Mouse (Mus musculus) 3T3-L1 (cell line): Measurements from ENCODE around the gene Cog2.

Experiments
- DNase-seq: peaks from one replicate; pipeline ENCODE4 v3.0.0-alpha.2; 2015; ENCODE audit warnings: low read depth, low spot score

Gene Cog2

DNA sequence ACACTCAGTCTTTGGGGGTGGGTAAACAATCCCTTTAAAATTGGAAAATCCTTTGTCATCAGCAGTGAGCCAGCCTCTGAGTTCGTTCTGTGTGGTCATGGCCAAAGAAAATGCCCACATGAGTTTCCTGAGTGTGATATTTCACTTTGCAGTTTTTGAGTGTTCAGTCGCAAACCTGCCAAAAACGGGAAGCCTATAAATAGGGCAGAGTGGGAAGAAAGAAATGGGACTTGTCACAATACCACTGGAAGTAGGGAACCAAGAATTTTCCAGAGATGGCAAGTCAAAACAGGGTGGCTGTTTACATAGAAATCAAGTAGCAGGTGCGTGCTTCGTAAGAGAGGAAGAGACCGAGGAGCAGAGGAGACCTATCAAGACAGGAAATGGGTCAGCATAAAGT lies 4.0 kb upstream of the Cog2 start:
- DNase-seq = no peak

DNA sequence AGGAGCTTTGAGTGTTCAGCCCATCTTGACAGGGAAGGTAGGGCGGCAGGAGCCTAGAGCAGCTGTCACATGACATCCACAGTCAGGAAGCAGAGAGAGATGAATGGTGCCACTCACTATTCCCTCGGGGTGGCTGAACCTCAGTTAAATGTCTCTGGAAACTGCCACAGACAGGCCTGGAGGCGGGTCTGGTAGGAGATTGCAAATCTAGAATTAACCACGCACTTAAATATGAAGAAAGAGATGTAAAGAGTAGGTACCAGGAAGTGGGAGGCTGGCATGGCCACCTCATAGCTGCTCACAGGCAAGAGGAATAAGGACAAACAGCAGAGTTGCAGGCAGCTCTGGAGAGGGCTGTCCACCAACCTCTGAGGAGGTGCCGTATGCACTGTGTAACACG lies 3.4 kb upstream of the Cog2 start:
- DNase-seq = no peak

GRCm38 (mm10) chr8:124521946-124522345 lies 1.4 kb downstream of the Cog2 start:
- DNase-seq = no peak

- DNase-seq = no peak
Observed at GRCm38 (mm10) chr8:124526261-124526660, 5.7 kb downstream of the Cog2 start.

GRCm38 (mm10) chr8:124530076-124530475 lies 9.5 kb downstream of the Cog2 start:
- no peak for DNase-seq

- DNase-seq = no peak
Observed at GRCm38 (mm10) chr8:124530556-124530955, 10.0 kb downstream of the Cog2 start.

DNA sequence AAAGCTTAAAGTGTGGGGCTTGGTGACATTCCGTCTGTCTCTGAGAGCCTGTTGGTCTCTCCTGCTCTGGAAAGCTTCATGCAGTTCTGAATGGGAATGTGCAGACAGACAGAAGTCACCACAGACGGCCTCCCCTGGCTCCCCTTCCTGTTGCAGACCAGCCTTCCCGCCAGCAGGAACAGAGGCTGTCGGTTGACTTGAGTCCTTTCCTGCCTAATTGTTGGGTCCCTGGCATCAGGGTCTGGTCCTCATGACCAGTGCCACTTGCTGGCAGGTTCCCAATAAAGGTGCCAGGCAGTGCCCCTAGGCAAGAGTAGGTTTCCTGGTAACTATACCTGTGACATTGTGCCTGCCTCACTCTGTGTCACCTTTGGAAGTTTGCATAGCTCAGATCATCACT lies 10.4 kb downstream of the Cog2 start:
- no peak for DNase-seq

DNA sequence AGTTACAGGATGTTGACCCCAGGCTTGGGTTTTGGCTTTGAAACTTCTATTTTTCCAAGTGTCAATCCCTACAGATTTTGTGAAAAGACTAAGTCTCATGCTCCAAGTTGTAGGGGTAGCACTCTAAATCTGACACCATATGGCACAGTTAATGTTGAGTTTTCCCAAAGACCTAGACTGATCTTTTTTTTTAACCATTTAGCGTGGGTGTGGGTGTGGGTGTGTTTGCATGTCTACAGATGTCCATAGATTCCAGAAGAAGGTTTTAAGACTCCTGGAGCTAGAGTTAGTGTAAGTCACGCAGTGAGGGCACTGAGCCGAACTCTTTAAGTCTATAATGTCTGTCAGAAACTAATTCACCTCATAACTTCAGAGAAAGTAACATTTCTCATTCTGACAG lies 12.1 kb downstream of the Cog2 start:
- no peak for DNase-seq

DNA sequence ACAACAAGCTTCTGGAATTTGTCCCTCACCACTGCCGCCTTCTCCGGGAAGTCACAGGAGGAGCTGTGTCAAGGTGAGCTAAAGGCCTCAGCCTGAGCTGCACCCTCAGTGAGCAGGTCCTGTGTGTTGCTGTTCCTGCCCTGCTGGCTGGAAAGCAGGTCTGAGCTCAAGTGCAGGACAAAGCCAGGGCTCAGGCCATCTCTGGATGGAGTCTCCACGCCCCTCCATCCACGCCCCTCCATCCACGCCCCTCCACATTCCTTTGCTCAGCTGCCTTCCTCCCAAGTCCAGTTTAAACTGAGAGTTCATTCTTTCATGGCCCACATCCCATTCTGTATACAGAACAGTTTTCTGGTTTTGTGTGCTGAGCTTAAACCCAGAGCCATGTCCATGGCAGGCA lies 14.9 kb downstream of the Cog2 start:
- DNase-seq = no peak

DNA sequence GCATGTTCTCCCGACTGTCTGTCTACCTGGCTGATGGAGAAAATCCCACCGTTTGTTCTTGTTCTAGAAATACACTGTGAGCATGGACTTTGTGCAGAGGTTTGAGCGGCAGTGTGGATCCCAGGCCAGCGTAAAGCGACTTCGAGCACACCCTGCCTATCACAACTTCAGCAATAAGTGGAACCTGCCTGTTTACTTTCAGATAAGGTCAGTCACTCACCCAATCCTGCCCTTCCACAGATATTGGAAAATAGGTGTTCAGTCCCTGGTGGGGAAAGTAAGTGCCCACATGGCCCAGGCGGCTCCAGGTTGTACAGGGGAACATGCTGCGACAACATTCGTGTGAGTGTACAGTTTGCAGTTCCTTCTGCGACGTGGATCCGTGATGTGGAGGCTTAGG lies 20.3 kb downstream of the Cog2 start:
- DNase-seq = no peak

- no peak for DNase-seq
Observed at GRCm38 (mm10) chr8:124542001-124542400, 21.4 kb downstream of the Cog2 start.

DNA sequence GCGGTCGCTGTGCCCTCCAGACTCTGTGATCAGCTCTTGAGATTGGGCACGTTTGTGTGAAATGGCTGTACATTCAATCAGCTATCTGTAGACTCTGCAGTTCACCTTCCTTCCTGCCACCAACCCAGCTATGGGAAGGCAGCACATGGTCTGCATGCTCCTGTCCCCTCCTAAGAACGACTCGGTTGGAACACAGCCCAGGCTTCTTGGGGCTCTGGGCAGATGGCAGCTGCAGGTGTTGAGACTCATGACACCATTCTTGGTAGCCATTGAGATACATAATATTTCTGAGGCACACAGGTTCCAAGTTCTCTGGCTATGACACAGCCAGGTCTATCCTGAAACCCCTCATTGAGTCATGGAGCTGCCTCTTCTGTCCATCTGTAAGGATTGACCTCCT lies 22.7 kb downstream of the Cog2 start:
- no peak for DNase-seq

- DNase-seq = peak; percentile 11
Observed at GRCm38 (mm10) chr8:124546371-124546770, 25.8 kb downstream of the Cog2 start.

GRCm38 (mm10) chr8:124546815-124547214 lies 26.2 kb downstream of the Cog2 start:
- no peak for DNase-seq

GRCm38 (mm10) chr8:124547269-124547668 lies 26.7 kb downstream of the Cog2 start:
- no peak for DNase-seq

GRCm38 (mm10) chr8:124548187-124548586 lies 27.6 kb downstream of the Cog2 start:
- DNase-seq = peak; percentile 9

DNA sequence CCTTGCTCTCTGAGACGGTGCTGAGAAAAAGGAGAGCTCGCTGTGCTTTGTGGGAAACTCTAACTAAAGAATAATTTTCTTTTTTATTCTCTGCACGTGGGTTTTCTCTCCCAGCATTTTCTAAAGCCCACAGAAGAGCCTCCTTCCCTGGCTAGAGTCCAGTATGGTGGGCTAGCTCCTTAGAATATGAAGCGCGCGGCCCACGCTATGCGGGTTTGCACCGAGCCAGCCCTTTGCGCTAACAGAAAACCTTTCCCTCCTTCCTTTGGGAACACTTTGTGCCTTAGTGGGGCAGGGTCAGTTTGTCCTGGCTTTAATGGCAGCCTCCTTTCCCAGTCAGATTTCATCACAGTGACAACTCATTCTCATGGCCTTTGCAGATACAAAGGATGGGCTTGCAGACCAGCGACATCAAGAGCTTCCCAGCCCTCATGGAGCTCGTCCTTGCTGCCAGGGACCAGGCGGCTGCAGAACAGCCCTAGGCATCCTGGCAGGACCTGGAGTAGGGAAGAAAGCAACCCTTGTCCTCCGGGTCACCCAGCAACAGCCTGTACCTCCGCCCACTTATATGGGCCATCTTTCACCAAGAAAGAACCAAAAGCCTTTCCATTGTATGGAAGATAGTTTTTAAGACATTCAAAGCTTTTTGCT lies 30.6 kb downstream of the Cog2 start:
- no peak for DNase-seq

DNA sequence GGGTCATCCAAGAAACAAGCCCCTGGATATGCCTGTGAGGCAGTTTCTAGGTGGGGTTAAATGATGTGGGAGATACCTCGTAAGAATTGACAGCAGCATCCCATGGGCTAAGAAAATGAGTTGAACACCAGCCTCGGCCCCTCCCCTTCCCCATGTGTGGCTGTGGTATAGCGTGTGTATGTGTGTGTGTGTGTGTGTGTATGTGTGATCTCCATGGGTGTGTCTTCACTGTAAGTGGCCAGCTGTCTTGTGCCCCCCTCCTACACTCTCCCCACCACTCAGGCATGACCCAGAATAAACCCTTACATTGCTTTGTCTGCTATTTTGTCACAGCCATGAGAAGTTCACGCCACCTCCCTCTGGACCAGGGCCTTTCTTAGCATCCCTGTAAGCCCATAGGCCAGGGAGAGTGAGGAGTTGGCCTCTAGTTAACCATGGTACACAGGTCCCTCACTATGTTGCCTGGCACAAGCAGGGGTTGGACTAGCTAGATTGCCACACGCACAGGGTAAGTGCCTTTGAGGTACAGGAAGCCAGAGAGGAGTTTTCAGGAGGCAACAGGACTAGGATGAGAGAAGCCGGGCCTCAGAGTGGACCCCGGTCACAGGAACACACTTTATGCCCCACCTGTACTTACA lies 34.7 kb downstream of the Cog2 start:
- no peak for DNase-seq

DNA sequence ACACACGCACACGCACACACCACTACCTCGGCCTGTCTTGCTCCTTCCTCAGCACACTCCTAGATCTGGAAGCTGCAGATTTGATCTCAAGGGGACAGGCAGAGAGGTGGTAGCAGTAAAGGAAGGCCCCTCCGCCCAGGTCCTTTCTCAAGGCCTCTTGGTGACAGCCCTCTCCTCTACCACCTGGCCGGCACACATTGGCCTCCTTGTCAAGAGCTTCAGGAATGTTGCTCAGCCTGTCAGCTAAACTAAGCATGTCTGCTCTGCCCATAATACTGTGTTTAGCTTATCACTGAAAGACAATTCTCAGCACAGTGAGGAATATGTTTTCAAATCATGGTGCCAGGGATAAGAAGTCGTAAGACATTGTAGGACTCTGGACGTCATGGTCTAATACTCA lies 35.6 kb downstream of the Cog2 start:
- no peak for DNase-seq

DNA sequence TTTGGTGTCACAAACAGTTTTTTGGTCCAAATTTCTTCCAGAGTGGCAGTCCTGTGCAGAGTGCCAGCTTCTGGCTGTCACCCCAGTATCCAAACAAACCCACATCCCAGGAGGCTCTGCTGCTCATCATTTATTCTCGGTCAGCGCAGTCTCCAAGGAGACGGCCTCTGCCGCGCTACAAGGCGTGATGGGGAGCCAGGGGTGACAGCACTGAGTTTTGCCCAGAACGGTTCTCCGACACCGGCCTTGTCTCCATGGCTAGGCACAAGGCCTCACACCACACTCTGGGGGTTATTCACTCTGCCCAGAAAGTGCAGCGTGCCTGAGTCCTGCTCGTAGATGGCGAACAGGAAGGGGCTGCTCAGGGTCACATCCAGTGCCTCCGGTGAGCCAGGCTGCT lies 36.1 kb downstream of the Cog2 start:
- no peak for DNase-seq

DNA sequence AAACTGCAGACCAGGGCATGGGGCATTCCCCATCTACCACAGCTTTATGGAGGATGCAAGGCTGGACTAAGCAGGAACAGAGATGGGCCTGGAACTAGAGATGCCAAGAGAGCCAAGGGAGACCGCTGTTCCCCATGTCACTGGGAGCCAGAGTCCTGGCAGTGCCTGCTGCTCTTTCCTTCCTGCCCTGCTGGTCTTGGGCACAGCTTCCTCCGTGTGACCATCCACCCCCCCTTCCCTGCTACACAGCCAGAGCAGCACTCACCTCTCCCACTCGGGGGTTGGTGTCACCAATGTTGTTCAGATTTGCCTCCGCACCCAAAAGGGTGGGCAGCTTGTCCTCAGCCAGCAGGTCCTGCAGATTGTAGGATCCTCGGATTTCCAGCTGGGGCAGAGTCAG lies 36.9 kb downstream of the Cog2 start:
- no peak for DNase-seq

DNA sequence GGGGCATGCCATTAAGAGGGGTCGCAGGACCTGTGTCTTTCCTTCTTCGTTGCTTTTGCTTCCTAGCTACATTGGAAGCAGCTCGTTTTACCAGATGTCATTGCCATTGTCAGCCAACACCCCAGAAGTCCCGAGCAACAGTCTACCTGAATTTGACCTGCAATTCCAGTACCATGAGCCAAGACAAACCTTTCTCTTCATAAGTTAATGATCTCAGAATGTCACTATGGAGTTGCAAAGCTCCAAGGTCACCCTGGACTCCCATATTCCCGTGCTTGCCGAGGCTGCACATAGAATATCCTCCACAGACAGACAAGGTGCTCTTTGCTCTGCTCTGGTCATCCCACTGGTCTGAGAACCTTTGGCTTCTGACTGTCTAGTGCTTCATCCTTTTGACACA lies 46.6 kb downstream of the Cog2 start:
- DNase-seq = no peak

GRCm38 (mm10) chr8:124567584-124567983 lies 47.0 kb downstream of the Cog2 start:
- DNase-seq = no peak

DNA sequence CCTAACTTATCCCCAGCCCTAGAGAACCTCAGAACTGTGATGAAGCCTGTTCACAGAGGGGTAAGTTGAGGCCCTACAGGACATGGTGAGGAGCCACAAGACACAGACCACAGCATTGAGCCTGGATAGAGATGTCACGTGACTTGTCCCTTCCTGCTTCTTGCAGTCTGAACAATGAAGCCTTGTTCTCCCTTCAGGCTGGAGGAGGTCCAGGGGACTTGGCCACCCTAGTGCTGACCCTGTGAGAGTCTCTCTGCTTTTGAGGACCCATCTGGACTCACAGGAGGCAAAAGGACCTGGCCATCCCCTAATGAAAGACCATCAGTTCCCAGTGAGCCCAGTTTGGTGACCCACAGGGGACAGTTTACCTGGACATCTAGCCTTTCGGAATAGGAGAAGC lies 48.5 kb downstream of the Cog2 start:
- DNase-seq = peak; percentile 39
